Mouse (Mus musculus): Measurements from ENCODE around the gene Vamp8. TPM values are rescaled to one million over a fixed set of nuclear protein-coding genes. Genes with fewer than 3 reads are reported as not detected.

Gene Vamp8
- polyA plus RNA-seq, 1 experiment from 2014 or later, result 32.0 TPM

DNA sequence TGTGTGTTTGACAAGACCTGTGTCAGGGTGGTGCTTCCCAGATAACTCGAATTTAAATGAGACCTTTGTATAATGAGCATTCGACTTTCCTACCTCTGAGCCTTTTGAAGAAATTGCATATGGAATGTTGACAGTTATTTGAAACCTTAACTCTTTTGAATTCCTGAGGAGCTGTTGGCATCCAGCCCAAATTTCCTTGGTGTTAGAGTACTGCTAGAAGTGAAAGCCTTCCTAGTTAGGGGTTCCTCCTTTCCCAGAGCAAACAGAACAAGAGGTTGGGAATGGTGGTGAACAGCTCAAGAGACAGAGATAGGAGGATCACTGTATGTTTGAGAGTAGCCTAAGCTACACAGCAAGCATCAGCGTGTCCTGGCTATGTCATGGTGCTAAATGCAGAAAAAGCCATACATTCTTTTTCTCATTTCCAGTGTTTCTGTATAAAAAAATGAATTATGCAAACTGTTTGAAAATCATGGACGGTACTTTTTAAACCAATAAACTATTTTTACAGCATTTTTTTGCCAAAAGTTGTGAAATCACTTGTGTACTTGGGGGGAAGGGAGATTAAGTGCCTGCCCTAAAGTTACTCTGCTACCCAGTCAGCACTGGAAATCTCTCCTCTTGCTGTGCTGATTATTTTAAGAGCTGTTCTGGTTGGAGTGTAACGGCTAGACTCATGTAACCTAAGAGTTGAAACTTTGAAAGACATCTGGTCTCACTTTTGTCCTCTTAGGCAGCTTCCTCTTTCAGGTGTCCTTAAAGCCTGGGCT is 37.7 kb downstream of the Vamp8 start:
- ATAC-seq (ENCODE audit: low FRiP score) (no peak), DNase-seq (ENCODE audit: low spot score, missing footprints) (no peak)
- Histone ChIP-seq H3K27ac (ENCODE audit: low read depth, low read length) (no peak overlapping the region), H3K4me1 (ENCODE audit: control insufficient read depth, insufficient read depth, low read length) (peaks cover 14% of the 10 kb centered on the region), H3K9ac (ENCODE audit: low read length) (no peak overlapping the region), H3K36me3 (ENCODE audit: control insufficient read depth, insufficient read depth, low read length) (peaks cover 5% of the 10 kb centered on the region; the same call in 1 of the 2 replicates), H3K27me3 (ENCODE audit: control insufficient read depth, insufficient read depth, low read length) (no peaks in the 10 kb centered on the region), H3K9me3 (ENCODE audit: control insufficient read depth, low read length) (no peaks in the 10 kb centered on the region), H3K4me2 (no peak overlapping the region), H3K4me3 (ENCODE audit: low read depth, low read length) (no peak overlapping the region)
- WGBS, result 80% methylated on average over 5 of the region's 5 CpGs

DNA sequence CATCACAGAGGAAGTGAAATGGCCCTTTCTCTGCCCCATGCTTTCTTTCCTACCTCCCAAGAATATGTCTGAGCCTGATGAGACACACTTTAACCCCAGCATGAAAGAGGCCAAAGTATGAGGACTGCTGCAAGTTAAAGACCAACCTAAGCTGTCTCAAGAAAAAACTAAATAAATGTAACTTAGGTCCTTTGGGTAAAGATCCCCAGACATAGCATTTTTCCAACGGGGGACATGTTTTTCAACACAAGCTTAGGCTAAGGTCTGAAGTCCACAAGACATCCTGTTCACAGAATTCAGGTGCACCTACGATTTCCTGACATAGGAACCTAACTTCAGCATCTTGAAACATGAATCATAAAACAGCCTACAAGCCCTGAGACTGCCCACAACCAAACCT is 40.3 kb downstream of the Vamp8 start:
- Histone ChIP-seq H3K36me3 (ENCODE audit: control insufficient read depth, insufficient read depth, low read length) (peaks cover 5% of the 10 kb centered on the region; the same call in 1 of the 2 replicates), H3K4me1 (ENCODE audit: control insufficient read depth, insufficient read depth, low read length) (peaks cover 18% of the 10 kb centered on the region), H3K27me3 (ENCODE audit: control insufficient read depth, insufficient read depth, low read length) (no peaks in the 10 kb centered on the region), H3K9me3 (ENCODE audit: control insufficient read depth, low read length) (no peaks in the 10 kb centered on the region), H3K9ac (ENCODE audit: low read length) (no peak overlapping the region), H3K27ac (ENCODE audit: low read depth, low read length) (no peak overlapping the region), H3K4me3 (ENCODE audit: low read depth, low read length) (no peak overlapping the region), H3K4me2 (no peak overlapping the region)
- DNase-seq (ENCODE audit: low spot score, missing footprints) (no peak), ATAC-seq (ENCODE audit: low FRiP score) (no peak)
- 94% methylated on average over 2 of the region's 2 CpGs for WGBS

DNA sequence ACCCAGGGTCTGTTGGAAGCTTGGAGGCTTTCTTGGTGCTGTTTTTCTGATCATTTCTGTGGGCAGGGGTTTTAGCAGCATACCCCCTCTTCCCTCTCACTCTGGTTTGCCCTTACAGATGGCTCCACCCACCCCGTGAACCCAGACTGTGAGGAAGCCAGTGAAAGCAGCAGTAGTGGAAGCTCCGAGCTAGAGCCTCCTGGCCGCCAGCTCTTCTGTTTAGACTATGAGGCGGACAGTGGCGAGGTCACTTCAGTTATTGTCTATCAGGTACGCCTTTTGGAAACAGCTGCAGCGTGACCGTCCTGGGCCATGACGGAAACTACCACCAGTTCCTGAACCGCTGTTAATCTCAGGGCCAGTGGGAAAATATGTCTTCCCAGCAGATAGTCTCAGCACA is 42.1 kb downstream of the Vamp8 start:
- 82% methylated on average over 10 of the region's 10 CpGs for WGBS
- Histone ChIP-seq H3K9ac (ENCODE audit: low read length) (no peak overlapping the region), H3K36me3 (ENCODE audit: control insufficient read depth, insufficient read depth, low read length) (peaks cover 5% of the 10 kb centered on the region; the same call in 1 of the 2 replicates), H3K27me3 (ENCODE audit: control insufficient read depth, insufficient read depth, low read length) (no peaks in the 10 kb centered on the region), H3K4me2 (peak overlapping the region; percentile 55), H3K27ac (ENCODE audit: low read depth, low read length) (no peak overlapping the region), H3K9me3 (ENCODE audit: control insufficient read depth, low read length) (no peaks in the 10 kb centered on the region), H3K4me1 (ENCODE audit: control insufficient read depth, insufficient read depth, low read length) (peaks cover 21% of the 10 kb centered on the region), H3K4me3 (ENCODE audit: low read depth, low read length) (0 out of 2 replicates have a peak overlapping the region, but pooled peaks have one; percentile 65)
- DNase-seq (ENCODE audit: low spot score, missing footprints) (no peak), ATAC-seq (ENCODE audit: low FRiP score) (no peak)

DNA sequence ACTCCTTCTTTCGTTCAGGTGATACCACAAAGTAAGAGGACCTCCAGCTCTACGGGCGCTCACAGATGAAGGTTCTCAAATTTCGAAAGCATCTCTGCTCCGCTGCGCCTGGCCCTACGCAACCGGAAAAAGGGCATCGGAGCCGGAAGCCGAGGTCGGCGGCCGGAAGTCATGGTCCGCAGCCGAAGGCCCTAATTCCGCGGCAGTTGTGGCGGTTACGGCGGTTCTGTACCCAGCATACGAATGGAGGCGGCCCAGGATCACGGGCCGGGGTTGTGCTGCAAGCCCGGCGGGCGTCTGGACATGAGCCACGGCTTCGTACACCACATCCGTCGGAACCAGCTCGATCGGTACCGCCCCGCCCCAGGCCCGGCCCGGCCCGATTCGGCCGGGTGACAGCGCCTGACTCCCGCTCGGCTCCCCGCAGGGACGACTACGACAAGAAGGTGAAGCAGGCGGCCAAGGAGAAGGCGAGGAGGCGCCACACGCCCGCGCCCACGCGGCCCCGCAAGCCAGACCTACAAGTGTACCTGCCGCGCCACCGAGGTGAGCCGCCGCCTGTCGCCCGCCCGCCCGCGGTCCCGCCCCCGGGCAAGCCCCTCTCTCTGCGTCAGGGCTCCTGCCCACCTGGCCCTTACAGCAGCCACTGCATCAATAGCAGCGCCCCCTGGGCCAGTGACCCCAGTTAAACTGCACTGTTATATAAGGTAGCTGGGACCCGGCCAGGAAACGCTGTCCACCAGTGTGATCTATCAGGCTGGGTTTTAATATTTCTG is 43.1 kb downstream of the Vamp8 start, which contains the start of gene 0610030E20Rik:
0610030E20Rik (plus strand) TSS at position 152 of the 776 bp plus-strand sequence.
- ATAC-seq (ENCODE audit: low FRiP score), result peak; percentile 69
- Histone ChIP-seq H3K36me3 (ENCODE audit: control insufficient read depth, insufficient read depth, low read length) (peaks cover 5% of the 10 kb centered on the region; the same call in 1 of the 2 replicates), H3K4me3 (ENCODE audit: low read depth, low read length) (peak within 1 kb of the TSS; percentile 65), H3K27ac (ENCODE audit: low read depth, low read length) (peak within 1 kb of the TSS; percentile 55; the same call in 1 of the 2 replicates), H3K9me3 (ENCODE audit: control insufficient read depth, low read length) (no peaks in the 10 kb centered on the region), H3K9ac (ENCODE audit: low read length) (peak within 1 kb of the TSS; percentile 93), H3K4me1 (ENCODE audit: control insufficient read depth, insufficient read depth, low read length) (peaks cover 21% of the 10 kb centered on the region), H3K27me3 (ENCODE audit: control insufficient read depth, insufficient read depth, low read length) (no peaks in the 10 kb centered on the region), H3K4me2 (peak within 1 kb of the TSS; percentile 55)
- DNase-seq (ENCODE audit: low spot score, missing footprints), result peak; percentile 95
- under 1% methylated on average over 70 of the region's 72 CpGs for WGBS

DNA sequence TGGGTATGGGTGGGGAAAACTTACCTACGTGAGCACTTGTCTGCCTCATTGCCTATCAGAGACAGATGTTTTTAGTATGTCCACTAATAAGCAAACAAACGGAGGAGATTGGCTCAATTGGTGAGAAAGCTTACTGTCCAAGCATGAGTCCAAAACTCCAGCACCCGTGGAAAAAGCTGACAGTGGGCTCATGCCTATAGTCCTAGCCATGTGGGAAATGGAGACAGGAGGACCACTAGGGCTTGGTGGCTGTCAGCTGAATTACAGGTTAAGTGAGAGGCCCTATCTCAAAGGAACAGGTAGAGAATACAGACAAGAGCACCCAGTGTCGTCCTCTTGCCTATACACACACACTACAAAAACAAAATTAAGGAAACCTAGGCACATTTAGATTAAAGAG is 44.2 kb downstream of the Vamp8 start:
- H3K9me3 ChIP-seq (ENCODE audit: control insufficient read depth, low read length), result no peaks in the 10 kb centered on the region
- DNase-seq (ENCODE audit: low spot score, missing footprints) (no peak), ATAC-seq (ENCODE audit: low FRiP score) (0 out of 2 replicates have a peak, but pooled peaks have one; percentile 7)
- no peak overlapping the region for H3K27ac ChIP-seq (ENCODE audit: low read depth, low read length)
- WGBS, result 82% methylated on average over 4 of the region's 4 CpGs
- H3K36me3 ChIP-seq (ENCODE audit: control insufficient read depth, insufficient read depth, low read length), result peaks cover 5% of the 10 kb centered on the region; the same call in 1 of the 2 replicates
- no peak overlapping the region for H3K4me3 ChIP-seq (ENCODE audit: low read depth, low read length)
- peaks cover 21% of the 10 kb centered on the region for H3K4me1 ChIP-seq (ENCODE audit: control insufficient read depth, insufficient read depth, low read length)
- H3K9ac ChIP-seq (ENCODE audit: low read length), result no peak overlapping the region
- no peak overlapping the region for H3K4me2 ChIP-seq
- H3K27me3 ChIP-seq (ENCODE audit: control insufficient read depth, insufficient read depth, low read length), result no peaks in the 10 kb centered on the region

DNA sequence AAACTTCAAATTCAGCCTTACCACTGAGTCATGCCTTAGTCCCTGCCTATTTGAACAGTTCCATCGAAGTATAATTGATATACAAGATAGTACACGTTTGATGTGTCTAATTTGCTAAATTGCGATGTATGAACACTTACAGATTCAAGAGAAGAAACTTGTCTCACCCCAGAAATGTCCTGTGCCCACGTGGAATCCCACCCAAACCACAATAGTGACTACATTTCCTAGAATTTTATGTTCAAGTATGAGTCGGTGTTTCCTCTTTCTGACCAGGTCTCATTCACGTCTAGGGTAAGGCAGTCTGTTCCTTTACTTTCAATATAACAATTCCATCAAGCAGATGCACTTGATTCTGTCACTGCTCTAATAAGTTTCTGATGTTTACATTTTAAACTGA is 44.9 kb downstream of the Vamp8 start:
- WGBS, result 47% methylated on average over 6 of the region's 6 CpGs
- H3K9me3 ChIP-seq (ENCODE audit: control insufficient read depth, low read length), result no peaks in the 10 kb centered on the region
- peak overlapping the region; percentile 94 for H3K4me3 ChIP-seq (ENCODE audit: low read depth, low read length)
- ATAC-seq (ENCODE audit: low FRiP score) (0 out of 2 replicates have a peak, but pooled peaks have one; percentile 4), DNase-seq (ENCODE audit: low spot score, missing footprints) (no peak)
- peaks cover 21% of the 10 kb centered on the region for H3K4me1 ChIP-seq (ENCODE audit: control insufficient read depth, insufficient read depth, low read length)
- no peak overlapping the region; the same call in 1 of the 2 replicates for H3K27ac ChIP-seq (ENCODE audit: low read depth, low read length)
- H3K4me2 ChIP-seq, result peak overlapping the region; percentile 96
- H3K36me3 ChIP-seq (ENCODE audit: control insufficient read depth, insufficient read depth, low read length), result peaks cover 2% of the 10 kb centered on the region; the same call in 1 of the 2 replicates
- H3K9ac ChIP-seq (ENCODE audit: low read length), result peak overlapping the region; percentile 88; the same call in 1 of the 2 replicates
- no peaks in the 10 kb centered on the region for H3K27me3 ChIP-seq (ENCODE audit: control insufficient read depth, insufficient read depth, low read length)

DNA sequence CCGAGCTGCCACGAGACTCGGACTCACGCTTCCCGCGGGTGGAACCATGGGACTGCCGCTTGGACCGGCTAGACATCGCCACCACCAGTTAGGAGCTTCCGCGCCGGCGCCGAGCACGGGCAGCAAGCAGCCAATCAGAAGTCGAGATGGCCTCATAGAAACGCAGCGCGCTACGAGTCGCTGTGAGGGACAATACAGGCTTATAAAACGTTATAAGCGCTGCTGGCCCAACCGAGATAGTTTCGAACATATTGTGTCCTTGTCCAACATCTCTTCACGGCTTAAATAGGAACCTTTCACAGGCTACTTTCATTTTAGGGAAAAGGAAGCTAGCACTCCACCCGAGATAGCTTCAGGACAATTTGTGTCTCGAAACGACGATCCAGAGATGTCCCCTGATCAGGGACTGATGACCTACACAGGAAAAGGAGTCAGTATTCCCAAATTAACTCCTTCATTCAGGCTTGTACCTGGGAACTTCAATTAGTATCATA is 45.4 kb downstream of the Vamp8 start, which contains the start of gene Usp39:
Usp39 (minus strand) TSS at position 111 of the 494 bp plus-strand sequence.
- H3K27ac ChIP-seq (ENCODE audit: low read depth, low read length), result no peak within 1 kb of the TSS; the same call in 1 of the 2 replicates
- H3K4me3 ChIP-seq (ENCODE audit: low read depth, low read length), result peak within 1 kb of the TSS; percentile 94
- peak within 1 kb of the TSS; percentile 96 for H3K4me2 ChIP-seq
- peak; percentile 88 for ATAC-seq (ENCODE audit: low FRiP score)
- no peaks in the 10 kb centered on the region for H3K9me3 ChIP-seq (ENCODE audit: control insufficient read depth, low read length)
- WGBS, result under 1% methylated on average over 30 of the region's 30 CpGs
- H3K36me3 ChIP-seq (ENCODE audit: control insufficient read depth, insufficient read depth, low read length), result peaks cover 2% of the 10 kb centered on the region; the same call in 1 of the 2 replicates
- peak; percentile 98 for DNase-seq (ENCODE audit: low spot score, missing footprints)
- H3K27me3 ChIP-seq (ENCODE audit: control insufficient read depth, insufficient read depth, low read length), result no peaks in the 10 kb centered on the region
- peak within 1 kb of the TSS; percentile 88 for H3K9ac ChIP-seq (ENCODE audit: low read length)
- peaks cover 21% of the 10 kb centered on the region for H3K4me1 ChIP-seq (ENCODE audit: control insufficient read depth, insufficient read depth, low read length)

DNA sequence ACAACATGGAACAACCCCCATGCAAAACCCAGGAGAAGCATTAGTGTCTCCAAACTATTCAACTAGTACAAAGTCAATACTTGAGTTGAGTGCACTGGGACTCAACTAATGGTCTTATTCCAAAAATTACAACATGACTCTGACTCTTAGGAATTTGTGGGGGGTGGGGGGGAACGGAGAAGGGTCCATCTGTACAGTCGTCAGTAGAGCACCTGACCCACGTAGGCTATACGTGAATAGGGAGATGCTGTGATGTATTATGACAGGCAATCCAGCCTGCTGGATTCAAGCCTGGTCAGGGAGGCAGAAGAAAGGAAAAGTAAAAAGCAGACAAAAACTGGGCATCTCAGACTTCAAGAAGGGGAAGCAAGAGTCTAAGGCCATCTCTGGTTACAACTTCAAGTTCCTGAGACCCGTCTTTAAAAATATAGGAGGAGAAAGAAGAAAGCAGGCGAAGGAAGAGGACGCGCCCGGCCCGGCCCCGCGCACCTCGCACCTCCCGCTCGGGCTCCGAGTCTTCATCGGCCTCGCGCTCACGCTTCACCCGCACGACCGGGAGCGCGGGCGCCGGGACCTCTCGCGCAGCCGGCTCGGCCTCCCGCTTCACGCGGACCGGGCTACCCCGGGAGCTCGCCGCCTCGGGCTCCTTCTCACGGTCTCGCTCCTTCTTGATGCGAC is 46.0 kb downstream of the Vamp8 start:
- ATAC-seq (ENCODE audit: low FRiP score) (peak; percentile 47; the same call in 1 of the 2 replicates), DNase-seq (ENCODE audit: low spot score, missing footprints) (no peak)
- Histone ChIP-seq H3K27me3 (ENCODE audit: control insufficient read depth, insufficient read depth, low read length) (no peaks in the 10 kb centered on the region), H3K9me3 (ENCODE audit: control insufficient read depth, low read length) (no peaks in the 10 kb centered on the region), H3K27ac (ENCODE audit: low read depth, low read length) (no peak overlapping the region; the same call in 1 of the 2 replicates), H3K4me3 (ENCODE audit: low read depth, low read length) (peak overlapping the region; percentile 94), H3K4me2 (peak overlapping the region; percentile 96), H3K4me1 (ENCODE audit: control insufficient read depth, insufficient read depth, low read length) (peaks cover 21% of the 10 kb centered on the region), H3K36me3 (ENCODE audit: control insufficient read depth, insufficient read depth, low read length) (peaks cover 2% of the 10 kb centered on the region; the same call in 1 of the 2 replicates), H3K9ac (ENCODE audit: low read length) (peak overlapping the region; percentile 88)
- under 1% methylated on average over 42 of the region's 42 CpGs for WGBS
